In genomic region chr2:118545242-118546103, GRCm38 (mm10) we compare ENCODE assay signal across 8 mouse cellular contexts. TPM values are rescaled to one million over a fixed set of nuclear protein-coding genes. Genes with fewer than 3 reads are reported as not detected.
A peak's percentile ranks its signal among the peaks of the same experiment; 100 is the strongest.
DNase-seq lines count a peak whose midpoint lies in the region; ATAC-seq lines count a peak whose summit lies in the region.

No protein-coding gene starts in this region.

- 23% methylated on average over 23 of the region's 23 CpGs for WGBS in hindbrain, embryonic 15.5 days

- H3K4me1 ChIP-seq in hindbrain, embryonic 15.5 days (replicated peaks) = peaks cover 65% of the 10 kb centered on the region

- DNase-seq in R1 (ENCODE audit: low read depth, low spot score) = peak; percentile 83
- peak; percentile 77 to 94 for DNase-seq in cerebellum, postnatal 4 days (ENCODE audit: low spot score in 2 of 2)
- DNase-seq in gastrocnemius, adult 18-20 months (ENCODE audit: low spot score) = peak; percentile 93
- peak; percentile 90 to 92 for DNase-seq in left cerebral cortex, adult 18-20 months (ENCODE audit: low spot score in 2 of 2)
- peak; percentile 94 for DNase-seq in lung, postnatal 4 days
- DNase-seq in right cerebral cortex, adult 2 months (ENCODE audit: low spot score in 2 of 2) = peak; percentile 83 to 93
- DNase-seq in urinary bladder, postnatal 10 days (ENCODE audit: low spot score) = peak; percentile 75

- no peaks in the 10 kb centered on the region for H3K9me3 ChIP-seq in hindbrain, embryonic 15.5 days

- peak overlapping the region; percentile 30 for H3K27ac ChIP-seq in hindbrain, embryonic 15.5 days (replicated peaks)

- ATAC-seq in hindbrain, embryonic 15.5 days (ENCODE audit: low FRiP score, low read depth) = peak; percentile 16; the same call in 1 of the 2 replicates

- peak overlapping the region; percentile 25 for H3K4me2 ChIP-seq in hindbrain, embryonic 15.5 days

- no peak overlapping the region for H3K9ac ChIP-seq in hindbrain, embryonic 15.5 days

- no peaks in the 10 kb centered on the region for H3K27me3 ChIP-seq in hindbrain, embryonic 15.5 days

- no peak overlapping the region for H3K4me3 ChIP-seq in hindbrain, embryonic 15.5 days

- H3K36me3 ChIP-seq in hindbrain, embryonic 15.5 days = no peaks in the 10 kb centered on the region

RNA-seq across cellular contexts. Expression of gene Bmf, which starts 4.0 kb away (rescaled TPM):
- total RNA-seq in gastrocnemius, adult 18-20 months (2021) = 1 to 10 TPM; 2.1 to 2.2 TPM
- polyA plus RNA-seq in hindbrain, embryonic 15.5 days (2015; fragmentation: Nextera tagmentation; extraction: Ambion mirVana) = 1.7 and 3.1 TPM in 2 replicates
- total RNA-seq in left cerebral cortex, adult 18-20 months (2021) = 1 to 10 TPM; 1.8 TPM

RNA-seq across cellular contexts. Expression of gene Bub1b, which starts 52.5 kb away (rescaled TPM):
- total RNA-seq in gastrocnemius, adult 18-20 months (2021) = under 1 TPM; 0.21 to 0.71 TPM
- 15.3 and 19.0 TPM in 2 replicates for polyA plus RNA-seq in hindbrain, embryonic 15.5 days (2015; fragmentation: Nextera tagmentation; extraction: Ambion mirVana)
- total RNA-seq in left cerebral cortex, adult 18-20 months (2021) = 1 to 10 TPM; 1.0 to 1.1 TPM
